Mouse (Mus musculus) myocyte (in vitro differentiated cells): Measurements from ENCODE around the gene Foxl1. TPM values are rescaled to one million over a fixed set of nuclear protein-coding genes. Genes with fewer than 3 reads are reported as not detected.
"Not testable (repeated sequence)": the region's sequence is repeated elsewhere in the genome, so short reads cannot be mapped to it uniquely, and the experiment has no call there.

Experiments
- H3K27me3 ChIP-seq: one replicate; pipeline ENCODE4 v1.6.1; 2011; ENCODE audit not compliant: control insufficient read depth, insufficient read depth, insufficient read length
- H3K36me3 ChIP-seq: one replicate; pipeline ENCODE4 v1.6.1; 2011; ENCODE audit not compliant: control insufficient read depth, insufficient read depth
- H3K4me2 ChIP-seq: one replicate; pipeline ENCODE4 v1.6.1; 2011; ENCODE audit warnings: low read depth, control low read depth
- H3K4me3 ChIP-seq: one replicate; pipeline ENCODE4 v1.5.1; 2011; ENCODE audit warnings: mild to moderate bottlenecking, control low read depth, moderate library complexity
- H3K79me2 ChIP-seq: one replicate; pipeline ENCODE4 v1.6.1; 2011; ENCODE audit not compliant: control insufficient read depth, insufficient read depth
- H3ac ChIP-seq: one replicate; pipeline ENCODE4 v1.6.1; 2011; ENCODE audit not compliant: control insufficient read depth, insufficient read length
- CEBPB ChIP-seq: IDR thresholded peaks from 2 replicates; pipeline ENCODE4 v1.6.1; 2011; ENCODE audit warnings: mild to moderate bottlenecking, moderate library complexity; ENCODE audit not compliant: poor library complexity, insufficient read depth, severe bottlenecking
- E2F4 ChIP-seq: IDR thresholded peaks from one replicate; pipeline ENCODE4 v1.6.1; 2011; ENCODE audit warnings: mild to moderate bottlenecking, control low read depth, moderate library complexity; ENCODE audit not compliant: insufficient read depth
- MAX ChIP-seq: IDR thresholded peaks from one replicate; pipeline ENCODE4 v1.6.1; 2011; ENCODE audit warnings: low read depth, mild to moderate bottlenecking, control low read depth
- MYOD1 ChIP-seq, 3 experiments: IDR thresholded peaks; one replicate each; pipeline ENCODE4 v1.6.1; 2011; ENCODE audit warnings: control low read depth in 2 of 3, low read depth in 2 of 3, mild to moderate bottlenecking in 2 of 3, moderate library complexity in 1 of 3; ENCODE audit not compliant: insufficient read length in 2 of 3, control insufficient read depth in 1 of 3
- MYOG ChIP-seq, 3 experiments: IDR thresholded peaks; one replicate each; pipeline ENCODE4 v1.6.1; 2011; ENCODE audit warnings: control low read depth in 2 of 3, low read depth in 2 of 3, mild to moderate bottlenecking in 2 of 3; ENCODE audit not compliant: insufficient read length in 2 of 3, control insufficient read depth in 1 of 3, insufficient read depth in 1 of 3
- POLR2A ChIP-seq: IDR thresholded peaks from one replicate; pipeline ENCODE4 v1.6.1; 2011; ENCODE audit warnings: low read depth, mild to moderate bottlenecking, control low read depth, moderate library complexity; ENCODE audit not compliant: insufficient read length
- POLR2AphosphoS2 ChIP-seq: IDR thresholded peaks from one replicate; pipeline ENCODE4 v1.6.1; 2011; ENCODE audit warnings: low read depth, control low read depth; ENCODE audit not compliant: insufficient read length
- REST ChIP-seq: IDR thresholded peaks from one replicate; pipeline ENCODE4 v1.6.1; 2011; ENCODE audit warnings: mild to moderate bottlenecking, control low read depth, moderate library complexity; ENCODE audit not compliant: insufficient read depth, insufficient read length
- SRF ChIP-seq: IDR thresholded peaks from one replicate; pipeline ENCODE4 v1.6.1; 2011; ENCODE audit warnings: low read depth; ENCODE audit not compliant: control insufficient read depth, insufficient read length
- TCF12 ChIP-seq: IDR thresholded peaks from one replicate; pipeline ENCODE4 v1.6.1; 2011; ENCODE audit warnings: mild to moderate bottlenecking, control low read depth; ENCODE audit not compliant: poor library complexity, insufficient read depth, severe bottlenecking
- TCF3 ChIP-seq: IDR thresholded peaks from one replicate; pipeline ENCODE4 v1.6.1; 2011; ENCODE audit warnings: low read depth, control low read depth; ENCODE audit not compliant: insufficient read length
- USF1 ChIP-seq: IDR thresholded peaks from one replicate; pipeline ENCODE4 v1.6.1; 2011; ENCODE audit warnings: low read depth, mild to moderate bottlenecking, control low read depth, moderate library complexity
- polyA plus RNA-seq: library from polyadenylated mRNA; unstranded; fragments of >200 nt; fragmentation: generic; extraction: Trizol; gene quantifications from one replicate; pipeline ENCODE4 v1.2.1, GENCODE M21; 2012; ENCODE audit warnings: missing spikeins

Gene Foxl1
- polyA plus RNA-seq, 1 experiment, result 2.6 TPM

DNA sequence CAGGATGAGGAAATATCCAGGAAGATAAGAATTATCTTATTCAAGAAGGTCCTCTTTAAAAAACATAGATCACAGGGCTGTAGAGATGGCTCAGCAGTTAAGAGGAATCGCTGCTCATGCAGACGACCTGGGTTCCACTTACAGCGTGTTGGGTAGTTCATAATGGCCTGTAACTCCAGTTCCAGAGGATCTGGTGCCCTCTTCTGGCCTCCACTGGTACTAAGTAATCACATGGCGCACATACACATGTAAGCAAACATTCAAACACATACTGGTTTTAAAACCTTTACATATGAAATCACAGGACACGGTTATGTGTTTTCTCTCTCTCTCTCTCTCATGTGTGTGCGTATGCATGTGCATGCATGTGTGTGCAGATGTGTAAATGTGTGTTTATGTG is 9.1 kb downstream of the Foxl1 start:
- H3ac ChIP-seq, result no peak overlapping the region
- H3K27me3 ChIP-seq, result no peaks in the 10 kb centered on the region
- H3K36me3 ChIP-seq, result no peaks in the 10 kb centered on the region
- TF ChIP-seq MAX, result no peak
- no peak for TF ChIP-seq POLR2A
- no peak for TF ChIP-seq E2F4
- no peak for TF ChIP-seq MYOD1 (IDR thresholded peaks at IDR 0.05; ENCODE audit: control insufficient read depth in 1 of 3, insufficient read length in 2 of 3, low read depth in 2 of 3)
- TF ChIP-seq SRF, result no peak
- TF ChIP-seq TCF3, result no peak
- TF ChIP-seq CEBPB, result no peak
- TF ChIP-seq TCF12, result no peak
- TF ChIP-seq USF1, result no peak
- no peak for TF ChIP-seq POLR2AphosphoS2
- TF ChIP-seq REST, result no peak
- TF ChIP-seq MYOG (IDR thresholded peaks at IDR 0.05; ENCODE audit: control insufficient read depth in 1 of 3, insufficient read depth in 1 of 3, insufficient read length in 2 of 3, low read depth in 2 of 3), result no peak
- no peak overlapping the region for H3K4me3 ChIP-seq
- no peak overlapping the region for H3K4me2 ChIP-seq
- H3K79me2 ChIP-seq, result no peaks in the 10 kb centered on the region

GRCm38 (mm10) chr8:121145457-121146134 is 17.9 kb downstream of the Foxl1 start:
- H3K36me3 ChIP-seq, H3K4me3 ChIP-seq, H3K4me2 ChIP-seq, H3K79me2 ChIP-seq, H3K27me3 ChIP-seq, H3ac ChIP-seq: not testable (repeated sequence)

GRCm38 (mm10) chr8:121148573-121149083 is 20.9 kb downstream of the Foxl1 start:
- TF ChIP-seq POLR2A (no peak), E2F4 (no peak), MAX (no peak), POLR2AphosphoS2 (no peak), TCF3 (no peak), SRF (no peak), CEBPB (no peak), USF1 (no peak), MYOD1 (IDR thresholded peaks at IDR 0.05; ENCODE audit: control insufficient read depth in 1 of 3, insufficient read length in 2 of 3, low read depth in 2 of 3) (no peak), TCF12 (no peak), MYOG (IDR thresholded peaks at IDR 0.05; ENCODE audit: control insufficient read depth in 1 of 3, insufficient read depth in 1 of 3, insufficient read length in 2 of 3, low read depth in 2 of 3) (no peak), REST (no peak)
- Histone ChIP-seq H3ac (no peak overlapping the region), H3K27me3 (no peaks in the 10 kb centered on the region), H3K36me3 (no peaks in the 10 kb centered on the region), H3K79me2 (no peaks in the 10 kb centered on the region), H3K4me3 (no peak overlapping the region), H3K4me2 (no peak overlapping the region)

- TF ChIP-seq MYOD1 (IDR thresholded peaks at IDR 0.05; ENCODE audit: control insufficient read depth in 1 of 3, insufficient read length in 2 of 3, low read depth in 2 of 3), result no peak
- TF ChIP-seq USF1, result no peak
- TF ChIP-seq MYOG (IDR thresholded peaks at IDR 0.05; ENCODE audit: control insufficient read depth in 1 of 3, insufficient read depth in 1 of 3, insufficient read length in 2 of 3, low read depth in 2 of 3), result no peak
- TF ChIP-seq E2F4, result no peak
- no peak for TF ChIP-seq CEBPB
- no peak for TF ChIP-seq POLR2AphosphoS2
- TF ChIP-seq MAX, result no peak
- no peak for TF ChIP-seq TCF12
- TF ChIP-seq POLR2A, result no peak
- no peak for TF ChIP-seq REST
- TF ChIP-seq TCF3, result no peak
- no peaks in the 10 kb centered on the region for H3K79me2 ChIP-seq
- H3K27me3 ChIP-seq, result no peaks in the 10 kb centered on the region
- H3K36me3 ChIP-seq, result no peaks in the 10 kb centered on the region
- H3ac ChIP-seq, result no peak overlapping the region
- H3K4me2 ChIP-seq, result peak overlapping the region; percentile 51
- H3K4me3 ChIP-seq, result no peak overlapping the region
Measured at GRCm38 (mm10) chr8:121152394-121152793, 24.7 kb downstream of the Foxl1 start.

- Histone ChIP-seq H3K27me3 (no peaks in the 10 kb centered on the region), H3ac (no peak overlapping the region), H3K79me2 (no peaks in the 10 kb centered on the region), H3K4me3 (no peak overlapping the region), H3K4me2 (no peak overlapping the region), H3K36me3 (no peaks in the 10 kb centered on the region)
- TF ChIP-seq E2F4 (no peak), TCF12 (no peak), TCF3 (no peak), POLR2A (no peak)
Measured at GRCm38 (mm10) chr8:121156990-121157491, 29.3 kb downstream of the Foxl1 start.
